Mouse (Mus musculus) limb, embryonic 13.5 days (tissue): ENCODE results near the gene Olfr1377. TPM values are rescaled to one million over a fixed set of nuclear protein-coding genes. Genes with fewer than 3 reads are reported as not detected.
"Not testable (repeated sequence)": the region's sequence is repeated elsewhere in the genome, so short reads cannot be mapped to it uniquely, and the experiment has no call there.

Source experiments
- ATAC-seq: fragments of 200-750 bp; cut with Nextera tagmentation; 2 replicates; pipeline ENCODE4 v1.8.0; 2017; ENCODE audit warnings: low read depth, moderate number of reproducible peaks, moderate TSS enrichment; ENCODE audit not compliant: low FRiP score
- H3K27ac ChIP-seq: fragments of 300-500 bp; sonication (generic); 2 replicates; pipeline ENCODE4 v1.5.1; 2015; ENCODE audit warnings: inconsistent platforms, mild to moderate bottlenecking, moderate library complexity
- H3K27me3 ChIP-seq: fragments of 300-500 bp; sonication (generic); 2 replicates; pipeline ENCODE4 v1.6.1; 2015; ENCODE audit warnings: mild to moderate bottlenecking, inconsistent platforms
- H3K36me3 ChIP-seq: fragments of 300-500 bp; sonication (generic); 2 replicates; pipeline ENCODE4 v1.6.1; 2015; ENCODE audit warnings: inconsistent platforms, mild to moderate bottlenecking, moderate library complexity
- H3K4me1 ChIP-seq: fragments of 300-500 bp; sonication (generic); 2 replicates; pipeline ENCODE4 v1.6.1; 2015; ENCODE audit warnings: inconsistent platforms
- H3K4me2 ChIP-seq: fragments of 300-500 bp; sonication (generic); replicated peaks from 2 replicates; pipeline ENCODE4 v1.6.1; 2015; ENCODE audit warnings: inconsistent platforms, mild to moderate bottlenecking, moderate library complexity
- H3K4me3 ChIP-seq: fragments of 300-500 bp; sonication (generic); 2 replicates; pipeline ENCODE4 v1.5.1; 2015; ENCODE audit warnings: moderate library complexity, mild to moderate bottlenecking, inconsistent platforms
- H3K9ac ChIP-seq: fragments of 300-500 bp; sonication (generic); 2 replicates; pipeline ENCODE4 v1.6.1; 2015; ENCODE audit warnings: mild to moderate bottlenecking, inconsistent platforms
- H3K9me3 ChIP-seq: fragments of 300-500 bp; sonication (generic); 2 replicates; pipeline ENCODE4 v1.6.1; 2016; ENCODE audit warnings: inconsistent platforms
- WGBS: fragments of 180-500 bp; shearing (Covaris S2); methylation state at CpG from one replicate; pipeline ENCODE4 v1.1.7; 2015; 5-methylcytosine and 5-hydroxymethylcytosine counted together
- polyA plus RNA-seq: library from polyadenylated mRNA; unstranded; fragments of >200 nt; fragmentation: Nextera tagmentation; extraction: Ambion mirVana; gene quantifications from 2 replicates; pipeline ENCODE4 v1.2.1, GENCODE M21; 2015

Gene Olfr1377
- polyA plus RNA-seq, 1 experiment from 2014 or later = not detected

DNA sequence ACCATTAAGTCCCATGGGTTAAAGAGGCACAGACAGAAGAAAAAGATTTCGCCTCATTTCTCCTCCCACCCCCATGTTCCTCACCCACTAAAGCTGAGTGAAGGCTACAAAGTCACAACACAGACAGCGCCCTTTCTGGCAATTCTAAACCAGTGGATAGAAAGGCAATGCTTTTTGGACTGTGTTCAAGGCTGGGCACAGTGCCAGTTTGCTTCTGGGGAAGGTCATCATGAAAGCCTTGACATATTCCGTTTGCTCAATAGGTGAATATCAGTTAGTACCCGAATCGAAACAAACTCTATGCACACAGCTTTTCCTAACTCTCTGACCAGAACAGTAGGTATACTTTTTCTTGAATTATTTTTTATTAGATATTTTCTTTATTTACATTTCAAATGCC lies 30.1 kb downstream of the Olfr1377 start:
- Histone ChIP-seq H3K9me3 (no peaks in the 10 kb centered on the region), H3K9ac (no peak overlapping the region), H3K4me3 (no peak overlapping the region), H3K4me1 (no peaks in the 10 kb centered on the region), H3K27me3 (no peaks in the 10 kb centered on the region), H3K4me2 (no peak overlapping the region), H3K36me3 (no peaks in the 10 kb centered on the region), H3K27ac (no peak overlapping the region)
- WGBS = 77% methylated on average over 5 of the region's 5 CpGs
- no peak for ATAC-seq

DNA sequence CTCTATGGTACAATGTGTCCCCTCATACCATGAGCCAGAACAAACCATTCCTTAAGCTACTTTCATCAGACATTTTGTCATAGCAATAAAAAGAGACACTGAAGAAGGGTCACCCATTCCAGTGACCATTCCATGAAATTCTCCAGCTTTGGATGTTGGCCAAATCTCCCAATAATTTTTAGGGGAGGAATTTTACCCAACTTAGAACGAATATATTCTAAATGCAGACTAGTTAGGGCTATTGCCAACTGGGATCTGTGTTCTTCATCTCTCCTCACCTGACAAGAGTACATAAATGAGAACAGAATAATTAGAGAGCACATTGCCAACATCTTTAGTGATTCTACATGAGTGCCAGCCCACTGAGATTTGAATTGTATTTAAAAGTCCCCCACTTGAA lies 32.2 kb downstream of the Olfr1377 start, which contains the start of gene Olfr54:
Gene Olfr54, plus strand, starts transcription at position 301 of the 400 bp plus-strand sequence.
- H3K9ac ChIP-seq = no peak within 1 kb of the TSS
- no peak within 1 kb of the TSS for H3K4me2 ChIP-seq
- H3K9me3 ChIP-seq = no peaks in the 10 kb centered on the region
- H3K4me3 ChIP-seq = no peak within 1 kb of the TSS
- H3K36me3 ChIP-seq = no peaks in the 10 kb centered on the region
- H3K4me1 ChIP-seq = no peaks in the 10 kb centered on the region
- WGBS = 76% methylated on average over 1 of the region's 1 CpGs
- H3K27me3 ChIP-seq = no peaks in the 10 kb centered on the region
- no peak for ATAC-seq
- no peak within 1 kb of the TSS for H3K27ac ChIP-seq

DNA sequence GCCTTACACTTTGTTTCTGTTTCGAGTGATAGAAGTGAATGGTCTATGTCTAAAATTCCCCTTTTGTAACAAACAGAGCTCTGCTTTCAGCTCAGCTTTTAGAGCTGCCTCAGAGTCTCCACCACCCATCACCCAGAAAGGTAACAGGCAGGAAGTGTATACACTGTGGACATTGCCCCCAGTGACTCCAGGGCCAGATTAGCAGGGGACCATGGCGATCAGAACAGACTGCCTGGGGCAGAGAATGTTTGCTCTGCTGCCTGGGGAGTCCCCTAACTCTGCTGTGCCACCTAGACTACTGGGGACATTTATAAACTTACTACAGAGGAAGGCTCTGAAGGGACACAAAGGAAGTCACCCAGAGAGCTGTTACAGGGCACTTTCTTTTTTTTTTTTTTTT lies 34.6 kb downstream of the Olfr1377 start:
- Histone ChIP-seq H3K9ac (no peak overlapping the region), H3K27me3 (no peaks in the 10 kb centered on the region), H3K36me3 (no peaks in the 10 kb centered on the region), H3K9me3 (no peaks in the 10 kb centered on the region), H3K27ac (no peak overlapping the region), H3K4me2 (no peak overlapping the region), H3K4me3 (no peak overlapping the region), H3K4me1 (no peaks in the 10 kb centered on the region)
- WGBS = 48% methylated on average over 2 of the region's 2 CpGs
- no peak for ATAC-seq

DNA sequence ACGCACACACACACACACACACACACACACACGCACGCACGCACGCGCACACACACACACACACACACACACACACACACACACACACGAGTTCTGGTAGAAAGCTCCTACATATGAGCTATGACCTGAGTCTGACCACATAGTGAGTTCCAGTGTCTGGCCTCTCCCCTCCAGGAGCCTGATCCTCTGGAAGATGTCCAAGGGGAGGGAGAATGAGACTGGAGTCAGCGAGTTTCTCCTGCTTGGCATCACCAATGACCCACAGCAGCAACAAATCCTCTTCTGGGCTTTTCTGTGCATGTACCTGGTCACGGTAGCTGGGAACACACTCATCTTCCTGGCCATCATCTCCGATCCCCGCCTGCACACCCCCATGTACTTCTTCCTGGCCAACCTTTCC lies 45.0 kb downstream of the Olfr1377 start:
- not testable (repeated sequence) for H3K9ac ChIP-seq, H3K4me2 ChIP-seq, H3K9me3 ChIP-seq, H3K27me3 ChIP-seq, H3K27ac ChIP-seq, ATAC-seq, H3K36me3 ChIP-seq, H3K4me3 ChIP-seq, H3K4me1 ChIP-seq
- 78% methylated on average over 7 of the region's 11 CpGs for WGBS

DNA sequence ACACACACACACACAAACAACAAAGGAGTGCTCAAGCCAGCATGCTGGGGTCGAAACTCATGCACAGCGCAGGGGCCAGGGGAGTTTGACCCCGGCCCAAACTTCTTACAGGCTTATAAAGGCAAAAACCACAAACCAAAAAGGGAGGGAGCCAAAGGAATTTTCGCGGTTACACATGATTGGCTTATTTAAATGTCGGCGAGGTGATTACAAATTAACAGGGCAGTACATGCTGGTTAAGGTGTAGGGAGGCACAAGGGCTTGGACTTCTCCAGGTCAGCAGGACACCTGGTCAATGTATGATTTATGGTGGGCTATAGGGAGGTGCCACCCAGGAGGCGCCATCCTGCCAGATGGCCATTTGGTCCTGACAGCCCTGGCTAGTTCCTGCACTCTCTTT lies 47.6 kb downstream of the Olfr1377 start:
- WGBS = 47% methylated on average over 8 of the region's 8 CpGs
- H3K27me3 ChIP-seq, ATAC-seq, H3K27ac ChIP-seq, H3K4me2 ChIP-seq, H3K4me3 ChIP-seq, H3K9ac ChIP-seq, H3K4me1 ChIP-seq, H3K9me3 ChIP-seq, H3K36me3 ChIP-seq: not testable (repeated sequence)

DNA sequence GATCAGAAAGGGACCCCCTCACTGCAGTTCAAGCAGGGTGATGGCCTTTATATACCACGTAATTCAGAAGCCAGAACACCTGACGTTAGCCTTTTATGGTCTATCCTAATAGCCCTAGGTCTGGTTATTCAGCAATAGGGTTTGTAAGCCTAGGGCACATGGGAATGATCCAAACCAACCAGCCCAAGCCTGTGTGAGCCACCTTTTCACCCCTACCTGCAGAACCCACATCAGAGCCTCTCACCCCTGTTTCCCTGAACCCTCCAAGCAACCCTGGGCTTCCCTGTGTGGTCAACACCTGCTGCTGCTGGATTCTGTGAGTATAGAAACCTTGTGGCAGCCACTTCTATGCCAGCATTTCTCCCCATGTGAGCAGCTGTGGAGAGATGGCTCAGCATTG lies 48.5 kb downstream of the Olfr1377 start:
- no peaks in the 10 kb centered on the region for H3K36me3 ChIP-seq
- H3K27me3 ChIP-seq = no peaks in the 10 kb centered on the region
- H3K4me3 ChIP-seq = no peak overlapping the region
- no peak overlapping the region for H3K4me2 ChIP-seq
- no peak overlapping the region for H3K27ac ChIP-seq
- no peak overlapping the region for H3K9ac ChIP-seq
- H3K9me3 ChIP-seq = no peaks in the 10 kb centered on the region
- WGBS = 25% methylated on average over 2 of the region's 2 CpGs
- no peaks in the 10 kb centered on the region for H3K4me1 ChIP-seq
- ATAC-seq = no peak

DNA sequence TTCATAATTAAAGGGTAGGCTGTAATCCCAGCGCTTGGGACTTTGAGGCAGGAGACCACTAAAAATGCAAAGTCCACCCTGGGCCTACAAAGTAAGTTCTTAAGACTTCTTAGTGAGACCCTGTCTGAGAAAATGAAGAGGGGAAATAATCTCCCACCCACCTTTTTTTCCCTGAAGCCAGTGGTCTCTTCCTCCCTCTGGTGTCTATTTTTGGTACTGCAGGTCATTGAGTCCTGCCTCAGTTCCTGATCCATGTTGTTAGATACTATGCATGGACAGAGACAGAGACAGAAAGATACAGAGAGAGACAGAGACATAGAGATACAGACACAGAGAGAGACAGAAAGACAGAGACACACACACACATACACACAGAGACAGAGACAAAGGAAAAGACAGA lies 51.1 kb downstream of the Olfr1377 start:
- Histone ChIP-seq H3K4me3 (no peak overlapping the region), H3K4me2 (no peak overlapping the region), H3K27ac (no peak overlapping the region), H3K36me3 (no peaks in the 10 kb centered on the region), H3K27me3 (no peaks in the 10 kb centered on the region), H3K9ac (no peak overlapping the region), H3K4me1 (no peaks in the 10 kb centered on the region), H3K9me3 (no peaks in the 10 kb centered on the region)
- ATAC-seq = no peak
- 21% methylated on average over 1 of the region's 1 CpGs for WGBS

DNA sequence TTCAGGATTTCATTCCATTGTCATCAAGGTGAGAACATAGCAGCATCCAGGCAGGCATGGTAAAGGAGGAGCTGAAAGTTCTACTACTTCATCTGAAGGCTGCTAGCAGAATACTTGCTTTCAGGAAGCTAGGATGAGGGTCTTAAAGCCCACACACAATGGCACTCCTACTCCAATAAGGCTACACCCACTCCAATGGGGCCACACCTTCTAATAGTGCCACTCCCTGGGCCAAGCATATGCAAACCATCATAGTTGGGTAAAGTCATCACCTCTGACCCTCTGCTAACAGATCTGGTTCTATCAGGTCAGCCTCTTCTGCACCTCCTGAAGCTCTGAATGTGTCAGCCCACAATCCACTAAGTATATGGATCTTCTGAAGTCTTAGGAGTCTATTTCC lies 52.4 kb downstream of the Olfr1377 start:
- H3K9ac ChIP-seq, H3K27me3 ChIP-seq, H3K36me3 ChIP-seq, ATAC-seq, H3K27ac ChIP-seq, H3K9me3 ChIP-seq, H3K4me1 ChIP-seq, H3K4me2 ChIP-seq, H3K4me3 ChIP-seq: not testable (repeated sequence)

DNA sequence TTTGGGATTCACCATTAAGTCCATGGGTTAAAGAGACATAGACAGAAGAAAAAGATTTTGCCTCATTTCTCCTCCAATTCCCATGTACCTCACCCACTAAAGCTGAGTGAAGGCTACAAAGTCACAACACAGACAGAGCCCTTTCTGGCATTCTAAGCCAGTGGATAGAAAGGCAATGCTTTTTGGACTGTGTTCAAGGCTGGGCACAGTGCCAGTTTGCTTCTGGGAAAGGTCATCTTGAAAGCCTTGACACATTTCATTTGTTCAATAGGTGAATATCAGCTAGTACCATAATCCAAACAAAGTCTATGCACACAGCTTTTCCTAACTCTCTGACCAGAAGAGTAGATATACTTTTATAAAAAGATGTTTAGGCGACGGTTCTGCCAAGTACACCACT lies 54.2 kb downstream of the Olfr1377 start:
- H3K36me3 ChIP-seq = no peaks in the 10 kb centered on the region
- ATAC-seq = no peak
- no peaks in the 10 kb centered on the region for H3K27me3 ChIP-seq
- H3K9me3 ChIP-seq = no peaks in the 10 kb centered on the region
- no peaks in the 10 kb centered on the region for H3K4me1 ChIP-seq
- H3K4me2 ChIP-seq = no peak overlapping the region
- H3K9ac ChIP-seq = no peak overlapping the region
- H3K27ac ChIP-seq = no peak overlapping the region
- 84% methylated on average over 2 of the region's 2 CpGs for WGBS
- no peak overlapping the region for H3K4me3 ChIP-seq

Other genes with a start within 250 kb of the Olfr1377 start
- gene Zfp354c, start 154.2 kb upstream of the Olfr1377 start, polyA plus RNA-seq = 53.1 and 67.6 TPM in 2 replicates
- gene Zfp879, start 140.4 kb upstream of the Olfr1377 start, polyA plus RNA-seq = 0.94 and 1.00 TPM in 2 replicates
- gene Grm6, start 131.3 kb upstream of the Olfr1377 start, polyA plus RNA-seq = not detected in 2 replicates
- gene Zfp454, start 94.3 kb upstream of the Olfr1377 start, polyA plus RNA-seq = 12.8 and 13.1 TPM in 2 replicates
- 12.7 and 14.3 TPM in 2 replicates for gene Zfp2, start 65.8 kb upstream of the Olfr1377 start, polyA plus RNA-seq
- 1.4 and 2.1 TPM in 2 replicates for gene Zfp354b, start 50.3 kb upstream of the Olfr1377 start, polyA plus RNA-seq
- gene 4933414I15Rik, start 38.2 kb upstream of the Olfr1377 start, polyA plus RNA-seq = not detected in 2 replicates
- not detected in 2 replicates for gene Prop1, start 28.2 kb upstream of the Olfr1377 start, polyA plus RNA-seq
- gene Olfr1378, start 15.4 kb upstream of the Olfr1377 start, polyA plus RNA-seq = 0.04 TPM in 1 of 2 replicates, not detected in the other
- gene Olfr51, start 21.6 kb downstream of the Olfr1377 start, polyA plus RNA-seq = not detected in 2 replicates
- not detected in 2 replicates for gene Olfr54, start 32.3 kb downstream of the Olfr1377 start, polyA plus RNA-seq
- gene Olfr1375, start 66.1 kb downstream of the Olfr1377 start, polyA plus RNA-seq = not detected in 2 replicates
- 10.2 and 11.8 TPM in 2 replicates for gene Zfp354a, start 77.3 kb downstream of the Olfr1377 start, polyA plus RNA-seq
- gene Gm12569, start 238.5 kb downstream of the Olfr1377 start, polyA plus RNA-seq = not detected in 2 replicates